Mouse (Mus musculus): ENCODE measurements at regions not wholly inside any gene's neighbourhood (a gene's known extent, or its start where the extent isn't known, plus 50 kb on each side); places are given as distances from the start of the nearest gene placed in this dataset.
"Not testable (repeated sequence)": the region's sequence is repeated elsewhere in the genome, so short reads cannot be mapped to it uniquely, and the experiment has no call there.

DNA sequence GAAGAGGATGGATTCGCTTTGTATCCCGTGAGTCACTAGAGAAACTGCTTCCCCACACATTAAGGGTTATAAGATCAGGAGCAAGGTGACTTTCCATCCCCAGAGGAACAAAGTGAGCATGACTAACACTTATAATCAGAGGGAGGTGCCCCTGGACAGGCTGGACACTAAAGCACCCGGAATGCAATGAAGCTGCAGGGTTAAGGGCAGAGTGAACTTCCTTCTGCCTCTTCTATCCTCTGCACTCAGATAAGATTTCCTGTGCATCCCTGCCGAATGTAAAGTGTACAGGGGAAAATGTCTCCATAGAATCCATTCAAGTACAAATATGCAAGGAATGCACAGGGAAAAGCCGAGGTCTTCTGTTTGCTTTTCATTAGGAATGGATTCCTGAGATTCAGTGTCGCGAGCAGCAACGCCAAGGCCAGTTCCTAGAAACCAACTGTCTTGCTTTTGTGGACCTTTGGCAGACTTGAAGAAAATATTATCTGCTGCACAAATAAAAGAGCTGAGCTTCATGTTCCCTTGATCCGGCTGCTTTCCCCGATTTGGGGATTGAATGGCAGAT lies 58.5 kb upstream of the Fbxl7 start:
- intact Hi-C loops (cut with DNase I): no loop called here
- DNase-seq: no peak

DNA sequence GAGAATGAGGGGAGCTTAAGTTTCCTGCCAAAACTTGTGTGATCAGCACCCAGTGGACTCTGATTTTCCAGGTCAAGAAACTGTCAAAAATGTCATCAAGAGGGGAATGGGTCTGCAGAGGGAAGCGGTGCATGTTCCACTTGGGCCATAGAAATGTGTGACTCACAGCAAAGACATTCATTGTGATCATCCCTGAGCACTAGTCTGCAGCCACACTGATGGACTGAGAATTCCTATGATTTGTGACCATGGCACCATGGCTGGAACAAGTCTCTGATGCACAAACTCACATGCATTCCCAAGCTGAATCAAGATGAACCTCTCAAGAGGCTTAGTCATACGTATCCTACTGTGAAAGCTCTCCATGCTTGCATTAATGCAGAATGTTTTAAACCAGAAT lies 63.6 kb upstream of the Fbxl7 start:
- intact Hi-C loops (cut with DNase I): no loop called here
- DNase-seq: no peak

DNA sequence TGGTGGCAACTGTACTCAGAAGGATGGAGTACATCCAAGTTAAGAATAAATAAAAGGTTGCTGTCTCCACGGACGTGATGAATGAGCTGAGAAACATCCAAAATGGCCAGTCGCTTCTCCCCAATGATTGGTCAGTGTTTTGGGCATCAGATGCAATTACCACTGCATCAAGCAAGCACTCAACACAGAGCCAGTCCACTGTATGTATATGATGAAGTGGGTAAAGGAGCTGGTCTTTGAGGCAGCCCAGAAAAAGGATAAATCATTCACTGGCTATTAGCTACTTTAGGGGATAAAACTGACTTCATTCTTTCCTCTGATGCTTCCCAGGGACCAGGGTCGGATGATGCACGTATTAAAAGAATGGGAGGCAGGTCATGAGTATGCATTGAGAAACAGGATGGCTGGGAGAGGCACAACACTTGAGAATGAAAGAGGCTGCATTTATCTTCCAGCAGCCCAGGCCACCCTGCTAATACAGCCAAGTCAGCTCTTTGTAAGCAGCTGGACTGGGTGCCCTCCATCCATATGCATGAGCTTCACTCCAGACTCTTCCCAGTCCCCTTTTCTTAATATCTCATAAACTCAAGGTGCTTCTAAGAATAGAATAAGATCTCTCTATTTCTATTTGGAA lies 73.1 kb upstream of the Fbxl7 start:
- no peak for DNase-seq
- intact Hi-C loops (cut with DNase I): no loop called here

- intact Hi-C loops (cut with DNase I): no loop called here
Observed at GRCm38 (mm10) chr15:26970770-26971169, 75.4 kb upstream of the Fbxl7 start.

DNA sequence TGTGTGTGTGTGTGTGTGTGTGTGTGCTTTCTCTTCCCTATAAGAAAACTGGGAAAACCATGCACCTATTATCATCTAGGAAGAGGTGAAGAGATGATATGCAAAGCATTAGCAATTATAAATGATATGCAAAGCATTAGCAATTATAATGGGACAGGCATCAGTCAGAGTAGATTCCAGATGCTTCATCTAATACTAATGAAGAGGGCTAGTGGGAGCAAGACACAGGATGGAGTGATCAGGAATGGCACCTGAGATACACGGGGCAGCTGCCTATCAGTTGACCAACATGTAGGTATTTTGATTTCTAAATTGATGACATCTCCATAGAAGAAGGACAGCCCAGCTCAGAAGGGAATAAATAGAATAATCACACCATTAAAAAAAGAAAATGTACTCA lies 97.7 kb upstream of the Fbxl7 start:
- intact Hi-C loops (cut with DNase I): no loop called here
- DNase-seq: no peak

More at GRCm38 (mm10) chr15:26970770-26971169, 75.4 kb upstream of the Fbxl7 start:
- no peak for DNase-seq

- intact Hi-C loops (cut with DNase I): no loop called here
- no peak for DNase-seq
Observed at GRCm38 (mm10) chr15:27009069-27009468, 113.7 kb upstream of the Fbxl7 start.

- intact Hi-C loops (cut with DNase I): no loop called here
Observed at GRCm38 (mm10) chr15:27013906-27014658, 118.7 kb upstream of the Fbxl7 start.

DNA sequence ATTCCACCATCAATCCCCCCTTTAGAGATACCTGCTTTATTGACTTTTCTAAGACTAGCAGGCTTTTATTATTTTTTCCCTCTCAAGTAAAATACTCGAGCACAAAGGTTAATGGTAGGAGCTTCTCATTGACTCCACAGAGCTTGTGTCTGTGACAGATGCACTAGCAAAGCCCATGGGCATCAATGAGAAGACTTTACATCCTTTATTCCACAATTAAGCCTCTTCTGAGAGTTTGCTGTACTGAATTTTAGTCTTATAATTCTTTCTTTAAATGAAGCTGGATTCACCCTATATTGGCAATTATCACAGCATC lies 119.2 kb upstream of the Fbxl7 start:
- no peak for DNase-seq
- intact Hi-C loops (cut with DNase I): no loop called here

More at GRCm38 (mm10) chr15:27013906-27014658, 118.7 kb upstream of the Fbxl7 start:
- DNase-seq: no peak

- intact Hi-C loops (cut with DNase I): no loop called here
- no peak for DNase-seq
Observed at GRCm38 (mm10) chr15:27020471-27020870, 125.1 kb upstream of the Fbxl7 start.

- no peak for DNase-seq
- intact Hi-C loops (cut with DNase I): no loop called here
Observed at GRCm38 (mm10) chr15:27033261-27033660, 137.9 kb upstream of the Fbxl7 start.

GRCm38 (mm10) chr15:27043788-27044187 lies 148.4 kb upstream of the Fbxl7 start:
- no peak for DNase-seq
- intact Hi-C loops (cut with DNase I): no loop called here

DNA sequence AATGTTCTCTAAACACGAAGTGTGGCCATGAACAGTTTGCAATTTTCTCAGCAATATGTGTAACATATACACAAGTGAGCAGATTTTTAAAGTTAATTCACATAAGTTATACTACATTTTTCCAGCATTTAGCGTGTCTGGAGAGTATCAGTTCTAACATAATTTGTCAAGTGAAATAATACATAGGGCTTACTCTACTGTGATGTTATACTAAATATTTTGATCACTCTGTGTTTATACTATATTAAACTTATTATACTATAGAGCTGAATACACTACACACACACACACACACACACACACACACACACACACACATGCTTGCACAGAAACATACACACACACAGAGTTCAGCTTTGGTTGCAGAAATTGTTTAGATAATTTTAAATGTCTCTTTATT lies 155.3 kb upstream of the Fbxl7 start:
- no peak for DNase-seq
- intact Hi-C loops (cut with DNase I): no loop called here

DNA sequence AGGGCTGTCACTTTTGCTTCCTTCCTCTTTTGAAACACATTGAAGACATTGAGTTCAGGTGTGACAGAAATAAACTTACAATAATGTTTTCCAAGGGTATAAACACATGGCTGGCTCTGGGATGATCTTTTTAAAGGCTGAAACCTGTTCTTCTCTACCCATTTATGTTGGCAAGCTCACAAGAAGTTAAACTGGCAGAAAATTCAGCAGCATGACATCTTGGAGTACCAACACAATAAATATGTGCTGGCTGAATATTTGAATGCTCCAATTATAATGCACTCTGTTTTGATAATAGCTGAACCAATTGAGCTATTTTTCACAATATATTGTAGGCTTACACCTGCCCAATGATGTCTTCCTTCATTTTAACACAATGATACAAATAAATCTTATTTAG lies 168.1 kb upstream of the Fbxl7 start:
- intact Hi-C loops (cut with DNase I): no loop called here
- DNase-seq: no peak

DNA sequence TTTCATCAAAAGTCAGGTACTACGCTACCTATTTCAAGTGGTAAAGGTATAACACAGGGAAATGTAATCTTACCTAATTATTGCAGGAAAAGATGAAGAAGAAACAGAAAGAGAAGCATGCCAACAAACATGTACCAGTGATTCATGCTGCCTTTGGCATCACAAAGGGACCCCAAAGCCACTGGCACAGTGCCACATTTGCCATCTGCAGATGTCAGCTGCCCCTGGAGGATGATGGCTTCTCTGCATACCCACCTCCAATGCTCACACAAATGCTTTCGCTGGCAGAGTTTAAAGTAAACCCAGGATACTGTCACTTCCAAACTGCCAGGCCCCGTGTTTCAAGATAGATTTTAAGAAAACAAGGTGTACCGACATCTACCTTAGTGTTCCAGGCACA lies 168.6 kb upstream of the Fbxl7 start:
- no peak for DNase-seq
- intact Hi-C loops (cut with DNase I): no loop called here

GRCm38 (mm10) chr15:27067691-27068090 lies 172.3 kb upstream of the Fbxl7 start:
- intact Hi-C loops (cut with DNase I): no loop called here
- no peak for DNase-seq

- intact Hi-C loops (cut with DNase I): no loop called here
- DNase-seq: no peak
Observed at GRCm38 (mm10) chr15:27077926-27078325, 182.5 kb upstream of the Fbxl7 start.

DNA sequence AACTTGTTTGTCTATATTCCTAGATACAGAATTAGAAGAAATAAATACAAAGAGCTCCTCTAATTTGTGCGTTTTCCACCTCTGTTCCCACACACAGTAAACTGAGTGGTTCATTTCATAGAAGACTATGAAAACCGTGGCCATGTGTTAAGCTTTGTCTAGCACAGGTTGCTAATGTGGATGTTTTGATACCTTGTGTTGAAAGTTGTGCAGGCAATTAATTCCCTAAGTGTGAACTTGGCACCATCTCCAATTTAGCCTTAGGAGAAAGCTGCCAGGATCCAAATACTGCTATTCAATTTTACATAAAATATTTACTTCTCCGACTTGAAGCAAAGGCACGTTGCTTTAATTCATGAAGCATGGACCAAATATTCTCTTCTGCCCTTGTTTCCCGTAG lies 187.4 kb upstream of the Fbxl7 start:
- intact Hi-C loops (cut with DNase I): no loop called here
- DNase-seq: no peak

- intact Hi-C loops (cut with DNase I): no loop called here
- no peak for DNase-seq
Observed at GRCm38 (mm10) chr15:27083596-27083995, 188.2 kb upstream of the Fbxl7 start.

- intact Hi-C loops (cut with DNase I): no loop called here
Observed at GRCm38 (mm10) chr15:27089155-27089554, 193.8 kb upstream of the Fbxl7 start.

DNA sequence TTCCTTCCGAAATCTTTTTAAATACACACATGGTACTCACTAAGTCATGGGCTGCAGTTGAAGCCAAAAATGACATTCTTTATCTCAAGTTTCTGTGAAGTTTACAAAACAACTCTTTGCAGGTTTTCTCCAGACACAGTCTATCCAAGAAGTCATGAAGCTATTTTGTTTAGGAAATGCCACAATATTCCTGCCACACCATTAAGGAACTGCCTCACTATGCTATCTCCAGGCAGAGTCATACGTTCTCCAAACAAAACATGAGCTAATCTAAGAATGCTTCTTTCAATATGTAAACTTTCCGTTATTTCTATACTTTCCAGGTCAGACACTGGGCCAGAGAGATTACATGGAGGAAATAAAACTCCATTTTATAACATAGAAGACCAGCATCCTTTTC lies 198.7 kb upstream of the Fbxl7 start:
- no peak for DNase-seq
- intact Hi-C loops (cut with DNase I): no loop called here

More at GRCm38 (mm10) chr15:27089155-27089554, 193.8 kb upstream of the Fbxl7 start:
- DNase-seq: no peak

DNA sequence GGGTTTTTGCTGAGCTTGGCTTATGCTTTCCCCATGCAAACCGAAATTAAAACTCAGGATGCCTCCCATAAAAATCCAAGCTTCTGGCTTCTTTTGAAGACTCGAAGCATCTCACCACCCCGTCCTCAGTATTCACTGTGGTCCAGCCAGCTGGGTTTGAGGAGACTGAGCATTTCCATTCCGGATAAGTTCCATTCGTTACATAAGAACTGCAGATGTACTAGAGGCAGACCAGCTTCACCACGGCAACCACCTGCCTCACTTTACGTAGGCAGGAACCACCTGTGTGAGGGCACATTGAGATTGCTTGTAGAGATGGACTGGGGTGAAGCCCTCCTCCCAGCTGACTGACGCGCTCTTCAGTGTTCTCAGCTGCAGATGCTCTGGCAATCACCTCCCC lies 199.9 kb upstream of the Fbxl7 start:
- intact Hi-C loops (cut with DNase I): no loop called here
- no peak for DNase-seq

DNA sequence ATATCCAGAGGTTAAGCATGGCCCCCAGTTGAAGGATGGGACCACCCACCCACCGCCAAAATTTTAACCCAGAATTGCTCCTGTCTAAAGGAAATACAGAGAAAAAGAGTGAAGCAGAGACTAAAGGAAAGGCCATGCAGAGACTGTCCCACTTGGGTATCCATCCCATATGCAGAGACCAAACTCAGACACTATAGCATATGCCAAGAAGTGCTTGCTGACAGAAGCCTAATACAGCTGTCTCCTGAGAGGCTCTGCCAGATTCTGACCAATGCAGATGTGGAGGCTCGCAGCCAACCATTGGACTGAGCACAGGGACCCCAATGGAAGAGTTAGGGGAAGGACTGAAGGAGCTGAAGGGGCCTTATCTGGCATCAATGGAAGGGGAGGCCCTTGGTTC lies 206.2 kb upstream of the Fbxl7 start:
- intact Hi-C loops (cut with DNase I); DNase-seq: not testable (repeated sequence)
